Mouse (Mus musculus) adrenal gland, postnatal 4 days (tissue): ENCODE measurements around the gene Flnb. TPM values are rescaled to one million over a fixed set of nuclear protein-coding genes. Genes with fewer than 3 reads are reported as not detected.

ENCODE experiments used
- DNase-seq, 2 experiments: peaks; one replicate each; pipeline ENCODE4 v3.0.0; 2021 to 2022; ENCODE audit warnings: low spot score in 2 of 2, mixed read lengths in 2 of 2
- long read RNA-seq, 2 experiments: library from polyadenylated mRNA; stranded (forward); transcript quantifications; one replicate each; pipeline ENCODE4 v2.0.0; 2021
- total RNA-seq, 2 experiments: library from RNA; stranded (reverse); gene quantifications; 2 replicates each; pipeline ENCODE4 v1.2.3; 2021

The Flnb gene
- 10 to 100 TPM; 54.7 to 54.8 TPM for total RNA-seq
- long read RNA-seq, experiment 1, partial matches to known transcripts, result 15 of 17 reads
- long read RNA-seq, experiment 1, other reads (novel, unspliced or antisense), result 2 of 17 reads
- long read RNA-seq, experiment 2, partial matches to known transcripts, result 17 of 23 reads
- long read RNA-seq, experiment 2, other reads (novel, unspliced or antisense), result 6 of 23 reads

DNA sequence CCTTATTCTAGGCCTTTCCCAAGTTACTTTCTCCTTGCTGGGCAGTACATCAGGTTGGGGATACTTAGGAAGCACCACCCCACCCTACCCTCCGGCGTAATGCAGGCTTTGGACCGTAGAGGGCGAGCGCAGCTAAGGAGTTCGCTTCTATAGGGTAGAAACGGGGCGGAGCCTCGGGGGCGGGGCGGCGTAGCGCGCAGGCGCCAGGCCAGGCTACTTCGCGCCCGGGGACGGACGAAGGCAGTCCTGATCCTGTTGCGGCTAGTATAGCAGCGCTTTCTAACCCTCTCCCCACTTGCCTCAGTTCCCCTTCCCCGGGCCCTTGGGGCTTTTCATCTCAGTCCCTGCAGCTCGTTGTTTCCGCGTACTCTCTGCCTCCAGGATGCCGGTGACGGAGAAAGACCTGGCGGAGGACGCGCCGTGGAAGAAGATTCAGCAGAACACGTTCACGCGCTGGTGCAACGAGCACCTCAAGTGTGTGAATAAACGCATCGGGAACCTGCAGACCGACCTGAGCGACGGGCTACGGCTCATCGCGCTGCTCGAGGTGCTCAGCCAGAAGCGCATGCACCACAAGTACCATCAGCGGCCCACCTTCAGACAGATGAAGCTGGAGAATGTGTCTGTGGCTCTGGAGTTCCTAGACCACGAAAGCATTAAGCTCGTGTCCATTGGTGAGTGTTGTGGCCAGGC is at the start of gene Flnb:
TSS of gene Flnb (plus strand) at position 188 of the 693 bp plus-strand sequence.
- DNase-seq, result peak; percentile 95 to 97

DNA sequence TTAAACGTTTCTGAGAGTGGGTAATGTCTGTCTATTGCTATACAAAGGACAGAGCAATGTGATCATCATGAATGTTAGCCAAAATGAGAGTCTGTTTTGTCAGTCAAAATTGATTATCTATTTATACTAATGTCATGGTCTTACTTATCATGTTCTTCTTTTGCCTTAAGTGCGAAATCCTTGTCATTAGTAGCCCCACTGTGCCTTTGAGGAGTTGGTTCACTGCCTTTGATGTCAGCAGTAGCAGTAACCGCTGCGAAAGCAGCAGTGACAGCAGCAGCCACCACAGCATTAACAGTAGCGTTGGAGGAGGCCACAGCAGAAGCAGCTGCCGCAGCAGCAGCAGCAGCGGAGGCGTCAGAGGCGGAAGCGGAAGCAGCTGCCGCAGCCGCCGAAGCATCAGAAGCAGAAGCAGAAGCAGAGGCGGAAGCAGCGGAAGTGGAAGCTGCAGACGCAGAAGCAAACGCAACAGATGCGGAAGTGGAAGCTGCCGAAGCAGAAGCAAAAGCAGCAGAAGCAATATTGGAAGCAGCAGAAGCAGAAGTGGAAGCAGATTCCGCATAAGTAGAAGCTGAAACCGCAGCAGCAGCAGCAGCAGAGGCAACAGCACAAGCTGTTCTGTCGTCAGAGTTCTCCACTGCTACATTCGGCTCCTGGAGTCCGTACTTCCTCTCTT is 43.9 kb upstream of the Flnb start:
- DNase-seq, result no peak

DNA sequence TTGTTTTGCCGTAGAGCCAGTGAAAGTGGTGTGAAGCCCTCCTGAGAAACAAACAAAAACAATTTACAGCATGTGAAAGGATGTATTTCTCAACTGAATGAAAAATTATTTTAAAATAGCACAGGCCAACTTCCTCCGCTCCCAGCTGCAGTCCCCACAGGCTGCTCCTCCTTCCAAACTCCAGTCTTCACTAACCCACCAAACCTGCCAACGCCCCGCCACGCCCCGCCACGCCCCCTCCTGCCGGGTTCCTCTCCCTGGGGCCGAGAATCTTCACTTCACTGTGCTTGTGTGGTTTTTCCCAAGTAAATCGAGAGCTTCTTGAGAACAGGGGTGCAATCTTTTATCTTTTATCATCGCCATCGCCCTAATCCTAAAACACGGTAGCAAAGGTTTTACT is 31.7 kb upstream of the Flnb start:
- DNase-seq, result no peak

DNA sequence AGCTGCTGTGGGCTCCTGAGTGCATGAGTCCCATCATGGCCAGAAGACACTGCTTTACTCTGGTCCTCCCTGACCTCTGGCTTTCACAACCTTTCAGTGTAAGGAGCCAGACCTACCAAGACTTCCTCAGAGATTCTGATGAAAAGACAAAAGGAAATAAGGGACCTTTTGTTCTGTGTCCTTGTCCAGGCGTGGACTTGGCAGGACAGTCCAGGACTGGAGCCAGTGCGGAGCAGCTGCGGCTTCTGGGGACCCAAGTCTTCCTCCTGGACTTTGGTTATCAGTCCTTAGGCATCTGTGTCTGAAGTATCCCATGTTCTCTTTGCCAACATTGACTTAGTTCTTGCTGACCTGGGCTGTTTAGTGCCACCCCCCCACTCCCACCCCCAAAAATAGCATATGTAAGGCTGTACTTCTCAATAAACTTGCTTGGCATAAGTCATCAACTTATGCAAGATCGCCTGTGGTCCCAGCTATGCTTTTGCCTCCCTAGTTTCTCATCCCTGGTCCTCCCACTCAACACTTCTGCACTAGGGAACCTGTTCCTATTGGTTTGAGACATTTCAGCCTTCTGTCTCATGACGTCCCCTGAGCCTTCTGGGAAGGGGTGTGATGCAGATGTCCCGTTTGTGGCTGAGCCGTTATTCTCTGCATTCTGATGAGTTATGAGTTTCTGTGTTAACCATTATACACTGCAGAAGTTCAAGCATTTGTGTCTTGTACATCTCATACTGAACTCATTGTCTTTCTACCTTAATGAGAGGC is 28.3 kb upstream of the Flnb start:
- DNase-seq, result no peak

DNA sequence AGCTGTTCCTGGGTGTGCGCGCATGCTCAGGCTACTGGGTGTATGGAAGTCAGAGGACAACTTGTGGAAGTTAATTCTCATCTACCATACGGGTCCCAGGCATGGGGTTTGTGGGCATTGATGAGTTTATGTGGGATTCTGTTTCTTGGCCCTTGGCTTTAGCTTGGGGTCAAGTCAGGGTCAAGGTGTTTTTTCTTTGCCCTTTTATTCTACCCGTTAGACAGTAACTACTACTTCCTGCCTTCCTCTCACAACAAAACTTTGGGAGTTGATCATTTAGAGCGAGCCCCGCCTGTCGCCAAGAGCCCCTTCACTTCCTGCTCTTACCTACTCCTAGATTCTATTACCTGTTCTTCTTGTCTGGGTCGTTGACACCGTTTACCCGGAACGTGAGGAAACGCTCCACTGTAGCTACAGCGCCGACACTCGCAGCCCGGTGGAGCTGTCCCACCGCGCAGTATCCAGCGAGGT is 26.7 kb upstream of the Flnb start:
- no peak for DNase-seq

DNA sequence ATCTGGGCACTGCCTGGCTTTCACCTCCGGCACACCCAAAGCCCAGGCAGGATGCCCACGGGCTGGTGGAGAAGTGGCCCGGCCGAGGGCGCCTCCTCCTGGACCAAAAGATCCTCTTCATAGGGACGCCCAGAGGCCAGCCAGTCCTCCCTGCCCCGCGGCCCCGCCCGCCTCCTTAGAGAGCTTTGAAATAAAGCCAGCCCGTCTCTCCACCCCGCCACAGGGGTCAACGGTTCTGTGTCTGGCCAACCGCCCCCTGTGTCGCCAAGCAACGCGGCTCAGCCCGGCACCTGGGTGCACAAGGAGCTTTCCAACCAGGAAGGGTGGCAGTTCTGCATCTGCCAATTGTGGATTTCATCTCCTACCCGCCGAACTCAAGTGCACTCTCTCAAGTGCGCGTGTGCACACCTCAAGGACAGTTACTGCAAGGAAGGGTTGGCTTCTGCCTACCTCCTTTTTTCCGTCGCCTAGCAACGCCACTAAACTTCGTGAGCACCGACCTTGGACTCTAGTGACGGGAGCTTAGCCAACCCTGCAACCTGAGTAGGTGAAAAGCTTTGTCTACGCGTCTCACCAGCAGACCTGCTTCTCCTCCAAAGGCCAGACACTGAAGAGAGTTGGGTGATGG is 26.1 kb upstream of the Flnb start, which contains the start of gene Gm26661:
TSS of gene Gm26661 (plus strand) at position 56 of the 628 bp plus-strand sequence.
- peak; percentile 31 to 41 for DNase-seq

DNA sequence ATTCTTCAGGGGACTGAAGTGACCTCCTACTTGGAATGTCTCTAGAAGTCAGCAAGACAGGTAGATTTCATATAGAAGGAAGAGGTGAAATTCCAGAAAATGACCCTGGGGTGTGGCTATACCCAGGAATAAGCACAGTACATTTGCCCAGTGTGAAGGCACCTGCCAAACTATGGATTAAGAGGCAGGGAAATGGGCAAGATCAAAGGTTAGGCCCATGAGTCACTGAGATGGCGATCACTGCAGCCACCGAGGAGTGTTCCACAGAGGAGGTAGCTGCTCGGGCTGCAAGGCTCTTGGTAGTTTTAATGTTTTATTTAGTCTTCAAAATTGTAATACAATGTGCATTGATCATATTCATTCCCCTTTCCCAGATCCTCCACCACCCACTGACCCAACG is 21.8 kb upstream of the Flnb start:
- DNase-seq, result no peak

DNA sequence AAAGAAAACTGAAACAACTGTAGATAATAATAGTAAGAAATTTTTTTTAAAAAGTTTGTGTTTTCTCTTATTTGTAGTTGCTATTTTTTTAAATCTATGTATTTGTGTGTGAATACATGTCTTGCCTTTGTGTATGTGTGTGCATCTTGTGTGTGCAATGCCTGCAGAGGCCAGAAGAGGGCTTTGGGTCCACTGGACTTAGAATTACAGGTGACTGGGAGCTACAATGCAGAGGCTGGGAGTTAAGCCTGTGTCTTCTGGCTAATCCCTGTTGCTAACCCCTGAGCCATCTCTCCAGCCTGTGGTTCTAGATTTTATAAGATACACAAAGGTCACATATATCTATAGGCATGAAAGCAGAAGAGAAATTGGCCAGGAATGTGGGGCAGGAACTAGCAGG is 17.1 kb upstream of the Flnb start:
- DNase-seq, result no peak

DNA sequence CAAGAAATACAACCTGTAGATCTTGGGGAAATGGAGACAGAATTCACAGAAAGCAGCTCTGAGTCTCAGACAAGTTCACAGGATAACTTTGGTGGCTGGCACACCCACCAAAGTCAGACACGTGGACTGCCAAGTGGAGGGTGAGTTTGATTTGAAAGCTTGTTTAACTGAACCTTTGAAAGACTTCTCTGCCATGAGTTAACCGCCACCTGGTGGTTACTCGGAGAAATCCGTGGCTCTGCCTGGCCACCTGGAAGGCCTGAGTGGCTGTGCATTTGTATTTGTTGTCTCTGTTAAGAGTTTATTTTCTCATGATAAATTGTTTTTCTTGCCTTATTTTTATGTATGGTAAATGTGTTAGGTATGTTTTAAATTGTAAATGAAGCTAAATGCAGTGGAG is 15.9 kb upstream of the Flnb start:
- DNase-seq, result no peak

DNA sequence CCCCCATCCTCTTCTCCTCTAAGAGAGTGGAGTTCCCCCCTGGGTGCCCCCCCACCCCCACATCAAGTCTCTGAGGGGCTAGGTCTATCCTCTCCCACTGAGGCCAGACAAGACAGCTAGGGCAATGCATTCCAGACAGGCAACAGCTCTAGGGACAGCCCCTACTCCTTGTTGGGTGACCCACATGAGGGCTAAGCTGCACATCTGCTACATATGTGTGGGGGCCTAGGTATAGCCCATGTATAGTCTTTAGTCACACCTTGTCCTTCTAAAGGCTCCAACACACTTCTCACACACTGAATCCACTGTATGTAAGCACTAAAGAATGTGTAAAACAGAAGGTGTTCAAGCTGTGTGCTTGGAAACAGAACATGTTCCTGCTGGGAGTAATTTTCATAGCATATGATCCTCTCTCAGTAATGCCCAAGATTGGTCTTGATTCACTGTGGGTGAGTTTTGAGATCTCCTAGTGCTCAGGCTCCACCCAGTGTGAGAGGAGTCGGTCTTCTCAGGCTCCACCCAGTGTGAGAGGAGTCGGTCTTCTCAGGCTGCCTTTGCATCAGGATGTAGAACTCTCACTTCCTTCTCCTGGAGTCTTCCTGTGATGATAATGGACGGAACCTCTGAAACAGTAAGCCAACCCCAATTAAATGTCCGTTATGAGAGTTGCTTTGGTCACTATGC is 13.7 kb upstream of the Flnb start:
- no peak for DNase-seq

DNA sequence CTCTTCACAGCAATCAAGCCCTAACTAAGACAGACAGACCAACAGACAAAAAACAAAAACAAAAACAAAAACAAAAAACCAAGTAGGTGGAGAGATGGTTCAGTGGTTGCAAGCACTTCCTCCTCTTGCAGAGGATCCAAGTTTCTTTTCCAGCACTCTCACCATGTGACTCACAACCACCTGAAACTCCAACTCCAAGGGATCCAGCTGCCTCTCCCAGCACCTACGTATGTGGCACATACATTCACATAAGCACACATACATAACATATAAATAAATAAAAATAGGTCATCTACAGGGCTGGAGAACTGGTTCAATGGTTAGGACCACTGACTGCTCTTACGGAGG is 13.2 kb upstream of the Flnb start:
- no peak for DNase-seq

DNA sequence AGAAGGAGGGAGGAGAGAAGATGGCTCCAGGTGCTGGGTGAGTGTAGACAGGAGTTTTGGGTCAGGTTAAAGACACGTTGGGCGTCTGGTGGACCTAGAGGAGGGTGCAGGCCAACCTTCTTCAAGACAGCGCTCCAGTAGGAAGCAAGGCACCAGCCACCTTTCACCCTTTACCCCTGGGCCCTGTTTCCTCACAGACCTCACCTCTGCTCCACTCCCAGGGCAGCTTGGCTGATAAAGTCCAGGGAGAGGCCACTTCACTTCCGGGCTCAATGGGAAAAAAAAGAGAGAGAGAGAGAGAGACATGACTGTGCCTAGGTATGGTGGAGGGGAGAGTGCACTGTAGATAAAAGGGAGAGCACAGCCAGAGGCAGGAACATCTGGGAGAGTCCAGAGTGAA is 10.0 kb upstream of the Flnb start:
- DNase-seq, result no peak

DNA sequence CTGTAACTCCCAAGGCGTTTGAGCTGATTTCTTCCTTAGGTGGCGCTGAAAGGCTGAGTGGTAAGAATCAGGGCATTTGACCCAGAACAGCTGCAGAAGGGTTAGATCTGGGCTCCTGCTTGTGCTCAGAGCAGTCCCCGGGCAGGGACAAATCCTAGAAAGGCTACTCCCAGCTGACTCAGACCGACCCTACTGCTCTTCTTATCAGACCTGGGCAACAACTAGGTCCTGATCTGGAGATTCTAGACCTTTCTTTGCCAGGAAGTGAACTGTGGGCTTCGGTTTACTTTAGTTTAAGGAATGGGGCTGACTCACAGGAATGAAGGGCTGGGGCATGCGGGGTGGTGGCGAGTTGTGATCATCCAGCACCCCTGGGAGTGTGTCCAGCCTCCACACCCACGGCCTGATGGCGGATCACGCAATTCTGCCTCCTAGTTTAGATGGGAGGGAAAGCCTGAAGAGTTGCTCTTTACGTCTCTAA is 9.2 kb upstream of the Flnb start:
- DNase-seq, result no peak

DNA sequence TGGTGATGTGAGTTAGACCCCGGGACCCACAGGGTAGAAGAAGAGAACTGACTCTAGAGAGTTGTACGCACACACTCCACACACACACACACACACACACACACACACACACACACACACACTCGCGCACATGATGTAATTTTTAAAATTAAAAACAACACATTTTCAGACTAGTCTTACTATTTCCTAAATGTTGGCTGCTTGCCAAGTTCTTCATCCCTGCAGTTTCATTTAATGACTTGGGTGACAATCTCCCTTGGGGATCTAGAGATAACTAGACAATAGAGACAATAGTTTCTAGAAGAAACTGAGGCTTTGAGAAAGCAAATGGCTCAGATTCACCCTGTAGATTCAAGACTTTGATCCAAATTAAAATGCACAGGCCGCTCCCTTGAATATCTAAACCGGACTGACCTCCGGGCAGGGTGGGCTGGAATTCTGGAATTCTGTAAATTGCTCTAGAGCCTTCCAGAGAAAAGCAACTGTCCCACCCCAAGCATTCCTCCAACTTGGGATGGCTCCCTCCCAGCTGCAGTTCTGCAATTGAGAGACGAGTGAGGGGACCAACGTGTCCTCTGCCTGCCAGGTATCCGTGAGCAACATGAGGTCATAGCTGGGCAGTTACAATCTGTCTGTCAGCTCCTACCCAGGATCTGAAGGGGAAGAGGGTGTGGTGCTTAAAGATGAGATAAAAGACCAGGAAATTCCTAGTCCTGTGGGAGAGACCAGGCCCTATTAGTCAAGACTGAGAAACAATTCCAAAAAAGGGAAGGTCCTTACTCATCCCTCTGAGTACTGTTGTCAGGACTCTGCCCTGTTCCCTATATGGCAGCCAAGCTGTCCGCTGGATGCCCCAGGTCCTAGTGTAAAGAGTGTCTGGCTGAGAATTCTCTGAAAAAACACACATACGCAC is 8.5 kb upstream of the Flnb start:
- no peak for DNase-seq

DNA sequence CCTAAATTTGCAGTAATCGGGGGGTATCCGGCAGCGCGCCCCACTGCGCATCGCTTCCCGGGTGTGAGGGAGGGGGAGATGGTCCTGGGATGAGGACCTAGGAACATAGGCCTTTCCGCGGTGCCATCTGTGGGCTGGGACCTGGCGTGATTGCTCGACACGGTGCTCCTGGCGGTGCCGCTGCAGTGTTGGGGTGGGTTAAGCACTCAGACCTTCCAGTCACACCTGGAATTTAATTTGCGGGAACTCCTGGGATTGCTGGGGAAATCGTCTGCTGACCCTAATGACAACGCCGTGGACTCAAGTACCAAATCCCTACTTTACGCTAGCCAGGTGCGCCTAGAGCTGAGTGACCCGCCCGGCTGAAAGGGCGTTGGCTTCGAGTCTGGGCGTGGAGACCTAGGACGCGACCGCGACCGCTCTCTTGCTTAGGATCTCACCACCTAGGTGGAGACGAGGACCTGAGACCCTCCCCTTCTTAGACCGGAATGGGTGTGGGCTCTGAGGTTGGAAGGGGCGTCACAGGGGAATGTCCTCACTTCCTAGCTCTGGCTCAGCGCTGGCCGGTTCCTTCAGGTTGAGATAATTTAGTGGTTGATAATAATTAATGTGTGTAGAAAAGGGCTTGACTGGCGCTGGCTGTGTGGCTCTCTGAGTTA is 835 bp downstream of the Flnb start:
- no peak for DNase-seq

DNA sequence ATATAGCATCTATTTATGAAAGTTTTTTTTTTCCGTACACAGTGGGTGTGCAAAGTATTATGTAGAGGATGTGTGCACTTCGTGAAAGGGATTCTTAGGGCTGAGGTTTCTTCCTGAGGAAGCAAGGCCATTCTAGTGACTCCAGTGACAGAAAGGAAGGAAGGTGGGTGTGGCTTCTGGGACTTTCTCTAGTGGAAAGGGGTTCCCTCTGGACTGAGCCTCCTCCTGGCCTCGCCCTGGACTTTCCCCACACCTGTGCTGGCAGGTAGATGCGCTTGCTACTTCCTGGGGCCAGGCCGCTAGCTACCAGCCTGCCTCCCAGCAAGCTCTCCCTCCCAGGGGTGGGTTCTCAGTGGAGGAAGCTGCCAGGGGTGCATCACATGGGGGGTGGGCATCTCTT is 1.7 kb downstream of the Flnb start:
- DNase-seq, result no peak

DNA sequence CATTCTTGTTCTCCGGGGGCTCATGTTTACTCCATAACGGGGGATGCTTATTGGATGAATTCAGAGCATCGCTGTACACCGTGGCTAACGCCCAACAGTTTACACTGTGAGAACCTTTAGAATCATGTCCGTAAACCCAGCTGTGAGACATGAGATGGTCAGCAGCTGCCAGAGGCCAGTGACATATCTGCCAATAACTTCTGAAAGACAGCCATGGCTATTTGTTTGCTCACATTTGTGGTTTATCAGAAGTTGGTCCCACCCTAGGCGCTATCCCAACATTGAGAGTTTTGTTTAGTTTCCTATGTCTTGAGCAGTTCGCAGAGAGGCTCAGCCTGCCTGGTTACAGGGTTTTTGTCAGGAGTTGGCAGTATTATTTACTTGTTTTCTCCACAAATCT is 3.6 kb downstream of the Flnb start:
- DNase-seq, result no peak

DNA sequence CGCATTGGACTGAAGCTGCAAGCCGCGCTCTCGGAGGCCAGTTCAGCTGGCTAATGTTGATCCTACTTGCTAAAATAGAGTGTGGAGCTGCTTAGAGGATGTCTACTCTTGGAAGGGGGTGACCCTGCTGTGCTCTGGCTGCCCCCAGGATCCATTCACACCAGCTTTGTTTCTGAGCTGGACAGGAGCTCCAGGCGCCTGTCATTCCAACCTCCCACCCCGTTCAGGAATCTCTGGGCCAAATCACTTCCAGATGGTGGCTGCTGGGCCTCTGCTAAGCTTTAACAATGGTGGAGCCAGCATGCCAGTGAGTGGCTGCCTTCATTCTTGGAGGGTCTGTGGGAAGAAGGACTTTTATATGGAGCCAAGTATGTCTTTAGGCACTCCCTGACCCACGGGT is 4.9 kb downstream of the Flnb start:
- no peak for DNase-seq

DNA sequence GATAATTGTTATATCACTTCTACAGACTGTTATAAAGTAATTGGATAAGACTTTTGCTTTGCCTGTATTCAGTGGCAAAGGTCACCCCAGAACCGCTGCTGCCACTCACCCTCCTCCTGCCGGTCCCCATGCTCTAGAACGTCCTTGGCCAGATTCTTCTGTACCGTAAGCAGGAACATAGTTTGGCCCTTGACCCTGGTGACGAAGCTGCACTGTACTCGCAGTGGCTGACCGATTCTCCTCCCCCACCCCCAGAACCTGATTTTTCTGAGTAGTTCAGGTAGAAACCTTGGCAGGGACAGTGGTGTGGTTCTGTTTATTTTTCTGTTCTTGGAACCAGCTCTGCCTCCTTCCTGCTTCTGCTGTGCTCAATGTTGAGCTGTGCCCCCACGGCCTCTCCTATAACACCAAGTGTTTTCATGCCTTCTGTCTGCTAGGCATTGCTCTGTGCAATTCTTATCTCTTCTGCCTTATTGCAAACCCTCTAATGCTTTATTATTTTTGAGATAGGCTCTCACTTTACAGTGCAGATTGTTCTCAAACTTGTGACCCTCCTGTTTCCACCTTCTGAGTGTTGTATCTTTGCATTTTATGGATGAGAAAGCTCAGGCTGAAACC is 7.0 kb downstream of the Flnb start:
- no peak for DNase-seq
